Mouse (Mus musculus) urinary bladder, adult 18-20 months (tissue): ENCODE measurements around the gene Ckmt1.

Experiments
- DNase-seq, 2 experiments: peaks; one replicate each; pipeline ENCODE4 v3.0.0; 2022; ENCODE audit warnings: low spot score in 2 of 2, mixed read lengths in 2 of 2

Ckmt1 gene

DNA sequence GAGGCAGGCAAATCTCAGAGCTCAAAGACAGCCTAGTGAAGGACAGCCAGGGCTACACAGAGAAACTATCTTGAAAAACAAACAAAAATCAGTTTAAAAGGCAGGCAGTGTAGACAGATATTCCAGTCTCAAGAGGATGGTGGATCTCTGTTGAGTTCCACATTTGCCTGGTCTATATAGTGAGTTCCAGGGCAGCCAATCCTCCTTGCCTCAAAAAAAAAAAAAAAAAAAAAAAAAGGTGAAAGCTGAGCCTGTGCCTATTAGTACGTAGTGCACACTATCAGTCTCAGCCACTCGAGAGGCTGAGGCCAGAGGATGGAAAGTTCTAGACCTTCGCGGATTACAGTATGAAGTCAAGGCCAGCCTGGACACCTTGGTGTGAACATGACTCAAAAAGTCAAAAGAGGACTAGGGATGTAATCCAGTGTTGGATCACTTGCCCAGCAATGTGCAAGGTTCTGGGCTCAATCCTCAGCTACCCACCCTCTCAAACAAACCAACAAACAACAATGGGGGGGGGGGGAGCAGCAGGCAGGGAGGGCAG lies 55.4 kb downstream of the Ckmt1 start:
- DNase-seq, result no peak
